Mouse (Mus musculus) adrenal gland, adult 2 months (tissue): ENCODE results near the gene Pou3f4. TPM values are rescaled to one million over a fixed set of nuclear protein-coding genes. Genes with fewer than 3 reads are reported as not detected.
"Not testable (repeated sequence)": the region's sequence is repeated elsewhere in the genome, so short reads cannot be mapped to it uniquely, and the experiment has no call there.

ENCODE experiments used
- DNase-seq: peaks from one replicate; pipeline ENCODE4 v3.0.0; 2021
- long read RNA-seq: library from polyadenylated mRNA; stranded (forward); transcript quantifications from one replicate; pipeline ENCODE4 v2.0.0, GENCODE M21; 2021
- polyA plus RNA-seq: library from polyadenylated mRNA; depleted of rRNA; stranded (reverse); fragments of >200 nt; gene quantifications from 2 replicates; pipeline ENCODE4 v1.2.3, GENCODE M21; 2012; rRNA removed
- total RNA-seq, 2 experiments: library from RNA; stranded (reverse); gene quantifications; 2 replicates each; pipeline ENCODE4 v1.2.3; 2021

Pou3f4 gene
- total RNA-seq (not detected), polyA plus RNA-seq (0.06 TPM in 1 of 2 replicates, not detected in the other)
- long read RNA-seq: 0 reads

GRCm38 (mm10) chrX:110814151-110814571 is at the start of gene Pou3f4:
Pou3f4 (plus strand) TSS chrX:110814280.
- peak; percentile 3 for DNase-seq

GRCm38 (mm10) chrX:110765939-110766338 is 48.1 kb upstream of the Pou3f4 start:
- no peak for DNase-seq

GRCm38 (mm10) chrX:110774807-110775206 is 39.3 kb upstream of the Pou3f4 start:
- DNase-seq: not testable (repeated sequence)

DNA sequence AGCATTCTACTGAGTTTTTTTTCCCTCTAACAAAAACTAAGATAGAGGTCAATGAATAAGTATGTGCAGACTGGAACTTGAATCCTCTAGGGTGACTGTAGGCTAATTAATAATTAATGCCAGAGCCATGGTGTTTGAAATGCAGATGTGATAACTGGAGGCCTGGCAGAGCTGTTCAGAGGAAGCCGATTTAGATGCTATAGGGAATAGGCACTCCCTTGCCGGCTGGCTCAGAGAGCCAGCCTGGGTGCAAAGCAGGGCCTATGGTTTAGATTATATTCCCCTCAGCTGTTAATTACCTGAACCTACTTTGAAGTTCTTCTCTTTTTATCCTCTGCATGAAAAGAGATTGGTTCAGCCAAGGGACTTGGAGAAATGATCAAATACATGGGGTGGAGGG is 11.6 kb upstream of the Pou3f4 start:
- DNase-seq: no peak

DNA sequence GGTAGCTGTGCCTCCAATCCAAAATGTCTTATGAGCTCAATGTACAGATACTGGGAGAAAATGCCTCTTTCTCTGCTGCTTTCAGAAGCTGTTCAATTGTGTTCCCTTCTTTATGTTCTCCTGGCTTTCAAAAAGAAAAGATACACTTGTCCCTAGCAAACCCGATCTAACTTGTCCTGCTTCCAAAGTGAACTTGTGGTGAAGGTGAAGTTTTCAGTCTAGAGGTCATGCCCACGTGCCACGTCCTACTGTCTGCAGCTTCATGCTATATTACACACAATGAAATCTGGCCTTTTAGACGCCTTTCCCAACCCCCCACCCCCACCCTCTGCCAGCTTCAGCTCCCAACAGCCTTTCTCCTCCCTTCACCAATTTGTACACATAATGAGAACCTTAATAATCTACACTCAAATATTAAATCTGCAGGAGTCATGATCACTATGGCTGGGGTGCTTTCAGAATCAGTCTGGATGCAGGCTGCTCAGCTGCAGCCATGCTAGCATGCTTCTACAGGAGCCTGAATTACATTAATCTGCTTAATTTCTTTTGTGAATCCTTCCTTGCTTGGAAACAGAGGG is 4.0 kb upstream of the Pou3f4 start:
- no peak for DNase-seq

DNA sequence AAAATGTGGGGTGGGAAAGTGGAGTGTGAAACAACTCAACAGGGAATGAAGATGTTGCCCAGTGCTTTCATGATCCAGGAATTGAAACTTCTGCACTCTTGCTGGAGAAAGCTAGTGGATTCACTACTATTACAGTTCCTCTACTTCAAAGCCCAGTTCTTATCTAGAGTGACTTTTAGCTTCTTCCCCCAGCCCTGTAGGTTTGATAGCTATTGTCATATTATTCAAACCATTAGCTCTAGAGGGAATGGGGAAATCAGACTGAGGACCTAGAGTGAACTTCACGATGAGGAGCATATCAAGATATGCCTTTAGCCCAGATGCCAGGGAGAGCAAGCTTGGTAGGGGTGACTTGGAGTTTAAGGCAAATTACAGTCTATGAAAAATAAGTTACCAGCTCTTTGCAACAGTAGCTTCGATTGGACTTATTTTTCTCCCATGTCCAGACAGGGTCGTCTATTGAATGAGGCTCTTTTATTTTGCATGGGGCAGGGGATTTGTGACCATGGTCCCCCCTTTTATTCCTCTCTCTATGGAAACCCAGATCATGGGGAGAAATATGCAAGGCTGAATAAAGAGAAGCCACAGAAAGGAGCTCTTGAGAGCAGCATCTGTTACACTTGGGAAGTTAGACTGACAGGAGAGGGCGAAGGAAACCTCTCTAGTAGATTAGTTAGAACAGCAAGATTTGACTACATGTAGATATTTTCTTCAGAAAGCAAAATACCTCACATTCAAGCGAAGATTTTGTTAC is 3.1 kb upstream of the Pou3f4 start:
- DNase-seq: no peak

GRCm38 (mm10) chrX:110812071-110812470 is 2.0 kb upstream of the Pou3f4 start:
- DNase-seq: no peak

- no peak for DNase-seq
These were observed 679 bp upstream of the Pou3f4 start for GRCm38 (mm10) chrX:110813401-110813800.

DNA sequence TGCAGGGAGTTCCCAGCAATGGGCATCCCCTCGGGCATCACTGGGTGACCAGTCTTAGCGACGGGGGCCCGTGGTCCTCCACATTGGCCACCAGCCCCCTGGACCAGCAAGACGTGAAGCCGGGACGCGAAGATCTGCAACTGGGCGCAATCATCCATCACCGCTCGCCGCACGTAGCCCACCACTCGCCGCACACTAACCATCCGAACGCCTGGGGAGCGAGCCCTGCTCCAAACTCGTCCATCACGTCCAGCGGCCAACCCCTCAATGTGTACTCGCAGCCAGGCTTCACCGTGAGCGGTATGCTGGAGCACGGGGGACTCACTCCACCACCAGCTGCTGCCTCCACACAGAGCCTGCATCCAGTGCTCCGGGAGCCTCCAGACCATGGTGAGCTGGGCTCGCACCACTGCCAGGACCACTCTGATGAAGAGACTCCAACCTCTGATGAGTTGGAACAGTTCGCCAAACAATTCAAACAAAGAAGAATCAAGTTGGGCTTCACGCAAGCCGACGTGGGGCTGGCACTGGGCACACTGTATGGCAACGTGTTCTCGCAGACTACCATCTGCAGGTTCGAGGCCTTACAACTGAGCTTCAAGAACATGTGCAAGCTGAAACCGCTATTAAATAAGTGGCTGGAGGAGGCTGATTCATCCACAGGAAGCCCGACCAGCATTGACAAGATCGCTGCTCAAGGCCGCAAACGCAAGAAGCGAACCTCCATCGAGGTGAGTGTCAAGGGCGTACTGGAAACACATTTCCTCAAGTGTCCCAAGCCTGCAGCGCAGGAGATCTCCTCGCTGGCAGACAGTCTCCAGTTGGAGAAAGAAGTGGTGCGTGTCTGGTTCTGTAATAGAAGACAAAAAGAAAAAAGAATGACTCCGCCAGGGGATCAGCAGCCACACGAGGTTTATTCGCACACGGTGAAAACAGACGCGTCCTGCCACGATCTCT is 790 bp downstream of the Pou3f4 start:
- no peak for DNase-seq

- no peak for DNase-seq
These were observed 1.5 kb downstream of the Pou3f4 start for GRCm38 (mm10) chrX:110815549-110815930.

GRCm38 (mm10) chrX:110816609-110817008 is 2.5 kb downstream of the Pou3f4 start:
- no peak for DNase-seq

- DNase-seq: no peak
These were observed 3.1 kb downstream of the Pou3f4 start for GRCm38 (mm10) chrX:110817211-110817610.

- no peak for DNase-seq
These were observed 23.4 kb downstream of the Pou3f4 start for GRCm38 (mm10) chrX:110837450-110837849.

DNA sequence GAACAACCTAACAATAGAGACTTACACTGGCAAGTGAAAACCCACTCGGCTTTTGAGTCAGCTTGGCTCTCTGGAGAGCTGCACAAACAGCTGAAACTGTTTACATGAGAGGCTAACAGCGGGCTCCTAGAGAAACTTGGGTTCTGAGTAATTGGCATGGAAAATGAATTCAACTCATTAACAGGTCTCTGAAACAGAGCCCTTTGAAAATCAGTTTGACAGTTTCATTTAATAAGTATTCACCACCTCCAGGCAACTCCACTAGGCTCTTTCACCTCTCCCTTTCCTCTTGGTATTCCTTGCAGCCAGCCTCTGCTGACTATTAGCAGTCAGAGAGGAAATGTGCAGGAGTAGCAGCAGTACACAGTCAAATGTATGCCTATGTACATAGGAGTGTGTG is 37.2 kb downstream of the Pou3f4 start:
- DNase-seq: no peak
